Mouse (Mus musculus): ENCODE results near the gene Cdc14b. TPM values are rescaled to one million over a fixed set of nuclear protein-coding genes. Genes with fewer than 3 reads are reported as not detected.

Gene Cdc14b
- polyA plus RNA-seq, 1 experiment from 2014 or later, result 26.8 TPM

GRCm38 (mm10) chr13:64244685-64245261 is 30.3 kb downstream of the Cdc14b start:
- no peaks in the 10 kb centered on the region for H3K9me3 ChIP-seq
- H3K36me3 ChIP-seq, result peaks cover 17% of the 10 kb centered on the region; the same call in 1 of the 2 replicates
- no peak overlapping the region for H3K4me3 ChIP-seq
- H3K27me3 ChIP-seq (ENCODE audit: insufficient read depth, poor library complexity, severe bottlenecking), result no peaks in the 10 kb centered on the region
- H3K27ac ChIP-seq, result no peak overlapping the region
- WGBS, result 79% methylated on average over 4 of the region's 4 CpGs
- H3K4me1 ChIP-seq, result peaks cover 18% of the 10 kb centered on the region
- no peak for DNase-seq (ENCODE audit: low spot score)

DNA sequence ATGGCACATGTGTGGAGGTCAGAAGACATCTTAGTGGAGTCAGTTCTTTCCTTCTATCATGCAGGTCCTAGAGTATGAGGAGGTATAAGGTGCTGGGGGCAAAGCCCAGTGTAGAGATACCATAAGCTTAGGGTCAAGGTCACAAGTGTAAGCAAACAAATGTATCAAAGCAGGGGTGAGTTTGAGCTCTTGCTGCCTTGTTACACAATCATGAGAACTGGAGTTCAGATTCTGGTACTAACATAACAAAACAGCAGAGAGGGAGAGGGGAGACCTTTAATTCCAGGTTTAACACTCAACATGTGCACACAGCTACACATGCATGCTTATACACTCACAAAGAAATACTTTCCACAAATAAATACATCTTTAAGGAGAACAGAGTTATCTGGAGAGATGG is 32.4 kb downstream of the Cdc14b start:
- Histone ChIP-seq H3K27ac (no peak overlapping the region), H3K4me1 (peaks cover 19% of the 10 kb centered on the region), H3K27me3 (ENCODE audit: insufficient read depth, poor library complexity, severe bottlenecking) (no peaks in the 10 kb centered on the region), H3K9me3 (no peaks in the 10 kb centered on the region), H3K4me3 (no peak overlapping the region), H3K36me3 (peaks cover 17% of the 10 kb centered on the region; the same call in 1 of the 2 replicates)
- no peak for DNase-seq (ENCODE audit: low spot score)

- Histone ChIP-seq H3K36me3 (peaks cover 17% of the 10 kb centered on the region; the same call in 1 of the 2 replicates), H3K27ac (peak overlapping the region; percentile 70), H3K27me3 (ENCODE audit: insufficient read depth, poor library complexity, severe bottlenecking) (no peaks in the 10 kb centered on the region), H3K4me3 (peak overlapping the region; percentile 16; the same call in 1 of the 2 replicates), H3K4me1 (peaks cover 38% of the 10 kb centered on the region), H3K9me3 (no peaks in the 10 kb centered on the region)
- no peak for DNase-seq (ENCODE audit: low spot score)
- WGBS, result 54% methylated on average over 7 of the region's 7 CpGs
Observed at GRCm38 (mm10) chr13:64240626-64241025, 34.5 kb downstream of the Cdc14b start.

DNA sequence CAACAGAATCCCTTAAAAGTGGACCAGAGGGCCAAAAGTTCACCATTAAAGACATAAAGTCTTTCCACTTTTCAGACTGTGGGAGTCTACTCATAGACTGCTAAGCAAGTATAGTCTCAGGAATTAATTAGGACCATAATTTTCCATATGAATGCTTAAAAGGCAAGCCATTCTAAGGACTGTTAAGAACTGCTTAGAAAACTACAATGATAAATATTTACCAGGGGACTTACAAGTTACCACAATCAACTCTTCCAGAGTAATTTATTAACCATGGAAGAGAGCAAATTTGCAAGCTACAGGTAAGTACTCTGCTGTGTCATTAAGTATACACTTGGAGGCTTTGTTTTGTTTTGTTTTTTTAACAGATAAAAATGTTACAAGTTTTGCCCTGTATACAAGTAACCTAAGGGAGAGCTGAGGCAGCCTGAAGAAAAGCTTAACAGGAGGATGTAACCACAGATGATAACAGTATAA is 37.4 kb downstream of the Cdc14b start:
- Histone ChIP-seq H3K9me3 (no peaks in the 10 kb centered on the region), H3K27me3 (ENCODE audit: insufficient read depth, poor library complexity, severe bottlenecking) (no peaks in the 10 kb centered on the region), H3K27ac (peak overlapping the region; percentile 77; the same call in 1 of the 2 replicates), H3K4me1 (peaks cover 60% of the 10 kb centered on the region), H3K36me3 (peaks cover 7% of the 10 kb centered on the region; the same call in 1 of the 2 replicates), H3K4me3 (no peak overlapping the region)
- no peak for DNase-seq (ENCODE audit: low spot score)

DNA sequence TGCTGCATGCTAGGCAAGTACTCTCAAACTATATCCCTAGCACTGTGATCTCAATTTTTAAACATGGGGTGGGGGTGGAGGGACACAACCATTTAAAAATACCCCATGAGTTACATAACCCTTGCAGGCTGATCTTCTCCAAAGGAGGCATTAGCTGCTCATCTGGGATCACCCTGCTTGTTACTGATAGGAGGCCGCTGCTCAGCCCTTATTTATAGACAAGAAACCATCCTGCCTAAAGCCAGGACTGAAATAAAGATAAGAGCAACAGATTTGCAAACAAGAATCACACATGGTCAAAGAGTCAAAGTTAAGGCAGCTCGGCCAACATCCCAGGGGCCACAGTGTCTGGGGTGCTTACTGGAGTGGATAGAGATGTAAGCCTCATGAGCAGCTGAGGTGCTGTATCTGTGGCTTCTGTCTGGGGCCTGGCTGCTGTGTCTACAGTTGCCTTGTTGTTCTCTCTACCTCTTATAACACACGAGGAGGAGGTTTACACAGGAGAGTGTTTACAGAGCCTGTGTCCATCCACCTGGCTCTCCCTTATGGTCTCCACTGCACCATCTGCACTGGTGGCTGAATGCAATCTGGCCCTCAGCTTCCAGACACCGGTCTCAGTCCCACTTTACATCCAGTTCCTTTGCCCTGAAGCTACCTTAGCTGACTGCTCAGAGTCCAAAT is 38.0 kb downstream of the Cdc14b start:
- Histone ChIP-seq H3K27ac (peak overlapping the region; percentile 77), H3K36me3 (0 out of 2 replicates have a peak, but pooled peaks cover 3% of the 10 kb centered on the region)
- no peak for DNase-seq (ENCODE audit: low spot score)

DNA sequence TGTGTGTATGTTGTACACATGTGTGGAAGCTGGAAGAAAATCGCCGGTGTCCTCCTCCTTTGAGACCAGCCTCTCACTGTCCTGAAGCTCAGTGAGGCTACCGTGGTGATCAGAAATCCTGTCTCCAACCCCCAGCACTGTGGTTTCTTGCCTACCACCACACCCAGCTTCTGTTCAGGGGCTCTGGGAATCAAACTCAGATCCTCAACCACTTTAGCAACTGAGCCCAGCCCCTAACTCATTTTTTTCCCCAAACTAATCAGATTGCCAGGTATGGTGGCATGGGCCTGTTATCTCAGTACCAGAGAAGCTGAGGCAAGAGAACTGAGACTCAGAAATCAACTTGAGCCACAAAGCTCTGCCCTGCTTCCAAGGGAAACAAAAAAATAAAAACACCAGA is 39.3 kb downstream of the Cdc14b start:
- Histone ChIP-seq H3K9me3 (no peaks in the 10 kb centered on the region), H3K27ac (peak overlapping the region; percentile 36; the same call in 1 of the 2 replicates), H3K27me3 (ENCODE audit: insufficient read depth, poor library complexity, severe bottlenecking) (no peaks in the 10 kb centered on the region), H3K4me3 (no peak overlapping the region), H3K4me1 (peaks cover 57% of the 10 kb centered on the region), H3K36me3 (no peaks in the 10 kb centered on the region)
- WGBS, result 69% methylated on average over 3 of the region's 3 CpGs
- DNase-seq (ENCODE audit: low spot score), result no peak

More for the DNA sequence above, 38.0 kb downstream of the Cdc14b start:
- no peaks in the 10 kb centered on the region for H3K9me3 ChIP-seq
- WGBS, result 27% methylated on average over 4 of the region's 4 CpGs
- H3K27me3 ChIP-seq (ENCODE audit: insufficient read depth, poor library complexity, severe bottlenecking), result no peaks in the 10 kb centered on the region
- no peak overlapping the region for H3K4me3 ChIP-seq
- H3K4me1 ChIP-seq, result peaks cover 60% of the 10 kb centered on the region

DNA sequence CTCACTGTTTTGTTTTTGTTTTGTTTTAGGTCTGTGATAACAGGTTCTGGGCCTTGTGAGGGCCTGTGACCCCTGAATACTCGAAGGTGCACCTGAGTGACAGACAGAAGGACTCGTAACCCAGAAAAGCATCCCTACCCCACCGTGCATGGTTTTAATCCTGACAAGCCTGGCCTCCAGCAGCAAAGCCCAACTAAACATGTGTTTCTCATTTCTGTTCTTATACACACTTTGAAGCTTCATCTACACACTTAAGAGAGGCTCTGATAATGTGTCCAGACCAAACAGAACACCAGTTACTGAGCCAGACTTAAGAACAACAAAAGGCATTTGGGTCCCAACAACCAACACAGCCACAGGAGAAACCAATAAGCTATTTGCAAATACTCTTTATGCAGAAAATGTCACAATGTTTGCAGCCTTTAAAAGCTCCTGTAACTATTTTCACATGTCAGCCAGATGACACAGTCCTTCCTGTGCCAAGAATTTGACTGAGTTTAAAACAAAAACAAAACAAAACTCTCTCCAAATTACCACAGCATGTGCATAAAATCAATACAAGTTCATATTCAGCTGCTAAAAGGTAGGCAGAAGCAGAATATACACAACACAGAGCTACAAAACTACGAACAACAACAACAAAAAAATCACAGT is 39.9 kb downstream of the Cdc14b start:
- peaks cover 51% of the 10 kb centered on the region for H3K4me1 ChIP-seq
- 40% methylated on average over 4 of the region's 4 CpGs for WGBS
- H3K27ac ChIP-seq, result 0 out of 2 replicates have a peak overlapping the region, but pooled peaks have one; percentile 36
- no peaks in the 10 kb centered on the region for H3K36me3 ChIP-seq
- H3K27me3 ChIP-seq (ENCODE audit: insufficient read depth, poor library complexity, severe bottlenecking), result no peaks in the 10 kb centered on the region
- no peak for DNase-seq (ENCODE audit: low spot score)
- H3K4me3 ChIP-seq, result no peak overlapping the region
- H3K9me3 ChIP-seq, result no peaks in the 10 kb centered on the region

GRCm38 (mm10) chr13:64233139-64233538 is 42.0 kb downstream of the Cdc14b start:
- no peaks in the 10 kb centered on the region for H3K9me3 ChIP-seq
- WGBS, result 82% methylated on average over 4 of the region's 4 CpGs
- no peaks in the 10 kb centered on the region for H3K27me3 ChIP-seq (ENCODE audit: insufficient read depth, poor library complexity, severe bottlenecking)
- DNase-seq (ENCODE audit: low spot score), result no peak
- peaks cover 43% of the 10 kb centered on the region for H3K4me1 ChIP-seq
- H3K36me3 ChIP-seq, result no peaks in the 10 kb centered on the region
- H3K27ac ChIP-seq, result no peak overlapping the region
- no peak overlapping the region for H3K4me3 ChIP-seq

DNA sequence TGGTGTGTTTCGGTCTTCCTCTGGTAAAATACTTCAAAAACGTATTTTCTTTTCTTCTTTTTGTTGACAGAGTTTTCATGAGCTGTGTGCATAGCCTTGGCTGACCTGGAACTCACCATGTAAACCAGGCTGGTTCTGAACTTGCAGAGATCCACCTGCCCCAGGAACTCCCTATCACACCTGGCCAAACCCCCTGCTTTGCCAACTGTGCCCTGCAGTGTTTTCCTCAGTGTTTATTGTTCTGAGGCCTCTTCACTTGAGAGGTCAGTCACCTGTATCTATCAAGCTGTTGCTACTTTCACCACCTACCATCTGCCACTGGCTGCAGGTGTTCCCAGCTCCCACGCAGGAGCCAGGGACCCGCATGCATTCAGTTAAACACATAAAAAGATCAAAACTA is 48.4 kb downstream of the Cdc14b start:
- DNase-seq (ENCODE audit: low spot score), result no peak
- WGBS, result 89% methylated on average over 4 of the region's 4 CpGs
- Histone ChIP-seq H3K27me3 (ENCODE audit: insufficient read depth, poor library complexity, severe bottlenecking) (no peaks in the 10 kb centered on the region), H3K9me3 (no peaks in the 10 kb centered on the region), H3K4me3 (no peak overlapping the region), H3K36me3 (no peaks in the 10 kb centered on the region), H3K4me1 (no peaks in the 10 kb centered on the region; the same call in 1 of the 2 replicates), H3K27ac (no peak overlapping the region)

- WGBS, result 70% methylated on average over 3 of the region's 3 CpGs
- no peaks in the 10 kb centered on the region; the same call in 1 of the 2 replicates for H3K4me1 ChIP-seq
- H3K27ac ChIP-seq, result no peak overlapping the region
- H3K4me3 ChIP-seq, result no peak overlapping the region
- H3K27me3 ChIP-seq (ENCODE audit: insufficient read depth, poor library complexity, severe bottlenecking), result no peaks in the 10 kb centered on the region
- H3K36me3 ChIP-seq, result no peaks in the 10 kb centered on the region
- no peak for DNase-seq (ENCODE audit: low spot score)
- H3K9me3 ChIP-seq, result no peaks in the 10 kb centered on the region
Observed at GRCm38 (mm10) chr13:64225738-64226137, 49.4 kb downstream of the Cdc14b start.

DNA sequence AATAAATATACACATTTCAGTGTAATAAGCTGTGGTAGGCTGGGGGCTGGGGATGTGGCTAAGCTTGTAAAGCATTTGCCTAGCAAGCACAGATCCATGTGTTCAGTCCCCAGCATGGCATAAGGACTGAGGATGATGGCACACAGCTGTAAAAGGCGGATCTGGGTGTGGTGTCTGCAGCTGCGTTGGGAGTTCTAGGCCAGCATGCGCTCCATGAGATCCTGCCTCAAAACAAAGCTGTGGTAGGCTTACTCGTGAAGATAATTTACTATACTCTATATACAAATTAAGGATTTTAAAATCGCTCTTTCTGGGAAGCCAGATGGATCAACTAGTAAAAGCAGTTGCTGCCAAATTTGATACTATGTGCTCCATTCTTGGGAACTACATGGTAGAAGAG is 60.2 kb downstream of the Cdc14b start:
- H3K4me3 ChIP-seq, result no peak overlapping the region
- H3K4me1 ChIP-seq, result no peaks in the 10 kb centered on the region
- no peaks in the 10 kb centered on the region for H3K27me3 ChIP-seq (ENCODE audit: insufficient read depth, poor library complexity, severe bottlenecking)
- DNase-seq (ENCODE audit: low spot score), result no peak
- no peaks in the 10 kb centered on the region for H3K9me3 ChIP-seq
- H3K36me3 ChIP-seq, result peaks cover 27% of the 10 kb centered on the region; the same call in 1 of the 2 replicates
- 88% methylated on average over 5 of the region's 5 CpGs for WGBS
- H3K27ac ChIP-seq, result no peak overlapping the region

GRCm38 (mm10) chr13:64211995-64212603 is 63.0 kb downstream of the Cdc14b start:
- no peak overlapping the region for H3K27ac ChIP-seq
- DNase-seq (ENCODE audit: low spot score), result no peak
- no peak overlapping the region for H3K4me3 ChIP-seq
- H3K36me3 ChIP-seq, result peaks cover 30% of the 10 kb centered on the region; the same call in 1 of the 2 replicates
- H3K27me3 ChIP-seq (ENCODE audit: insufficient read depth, poor library complexity, severe bottlenecking), result no peaks in the 10 kb centered on the region
- no peaks in the 10 kb centered on the region for H3K9me3 ChIP-seq
- 78% methylated on average over 5 of the region's 5 CpGs for WGBS
- H3K4me1 ChIP-seq, result no peaks in the 10 kb centered on the region

- 88% methylated on average over 6 of the region's 6 CpGs for WGBS
- peaks cover 31% of the 10 kb centered on the region; the same call in 1 of the 2 replicates for H3K36me3 ChIP-seq
Observed at GRCm38 (mm10) chr13:64208146-64208545, 66.9 kb downstream of the Cdc14b start.

More at GRCm38 (mm10) chr13:64208146-64208545, 66.9 kb downstream of the Cdc14b start:
- DNase-seq (ENCODE audit: low spot score), result no peak
- H3K27me3 ChIP-seq (ENCODE audit: insufficient read depth, poor library complexity, severe bottlenecking), result no peaks in the 10 kb centered on the region
- no peak overlapping the region for H3K27ac ChIP-seq
- no peak overlapping the region for H3K4me3 ChIP-seq
- H3K9me3 ChIP-seq, result no peaks in the 10 kb centered on the region
- peaks cover 12% of the 10 kb centered on the region for H3K4me1 ChIP-seq
